Mouse (Mus musculus): Measurements from ENCODE around the gene Tnfsf15. TPM values are rescaled to one million over a fixed set of nuclear protein-coding genes. Genes with fewer than 3 reads are reported as not detected.

Tnfsf15 gene
- 0.04 TPM in 1 of 2 replicates, not detected in the other for polyA plus RNA-seq (2014; fragmentation: Nextera tagmentation; extraction: Ambion mirVana)

GRCm38 (mm10) chr4:63744693-63745171 is at the start of gene Tnfsf15:
Tnfsf15 (minus strand) TSS chr4:63745113.
- H3K4me2 ChIP-seq: no peak within 1 kb of the TSS
- H3K4me1 ChIP-seq (ENCODE audit: control insufficient read depth, insufficient read depth, low read length): no peaks in the 10 kb centered on the region
- no peak within 1 kb of the TSS for H3K4me3 ChIP-seq (ENCODE audit: low read depth, low read length)
- ATAC-seq (replicated peaks; ENCODE audit: insufficient number of reproducible peaks, low FRiP score, low TSS enrichment): no peak; the same call in 1 of the 2 replicates
- H3K9me3 ChIP-seq (replicated peaks; ENCODE audit: control insufficient read depth, low read length): no peaks in the 10 kb centered on the region
- no peak within 1 kb of the TSS for H3K27ac ChIP-seq (ENCODE audit: low read depth, low read length)
- WGBS (ENCODE audit: insufficient replicate concordance): 51% methylated on average over 8 of the region's 8 CpGs
- no peak within 1 kb of the TSS for H3K9ac ChIP-seq (ENCODE audit: low read depth, low read length)
- peaks cover 4% of the 10 kb centered on the region; the same call in 1 of the 2 replicates for H3K27me3 ChIP-seq (ENCODE audit: control insufficient read depth, insufficient read depth, low read length)
- H3K36me3 ChIP-seq (ENCODE audit: control insufficient read depth, insufficient read depth, low read length): no peaks in the 10 kb centered on the region

GRCm38 (mm10) chr4:63792328-63792727 is 47.4 kb upstream of the Tnfsf15 start:
- Histone ChIP-seq H3K27me3 (ENCODE audit: control insufficient read depth, insufficient read depth, low read length) (no peaks in the 10 kb centered on the region), H3K36me3 (ENCODE audit: control insufficient read depth, insufficient read depth, low read length) (no peaks in the 10 kb centered on the region), H3K4me3 (ENCODE audit: low read depth, low read length) (no peak overlapping the region), H3K27ac (ENCODE audit: low read depth, low read length) (no peak overlapping the region), H3K9ac (ENCODE audit: low read depth, low read length) (no peak overlapping the region), H3K4me1 (ENCODE audit: control insufficient read depth, insufficient read depth, low read length) (no peaks in the 10 kb centered on the region), H3K4me2 (no peak overlapping the region), H3K9me3 (replicated peaks; ENCODE audit: control insufficient read depth, low read length) (no peaks in the 10 kb centered on the region)
- WGBS (ENCODE audit: insufficient replicate concordance): 86% methylated on average over 3 of the region's 3 CpGs
- ATAC-seq (replicated peaks; ENCODE audit: insufficient number of reproducible peaks, low FRiP score, low TSS enrichment): no peak

GRCm38 (mm10) chr4:63785466-63785865 is 40.6 kb upstream of the Tnfsf15 start:
- Histone ChIP-seq H3K27me3 (ENCODE audit: control insufficient read depth, insufficient read depth, low read length) (no peaks in the 10 kb centered on the region), H3K9ac (ENCODE audit: low read depth, low read length) (no peak overlapping the region), H3K4me2 (no peak overlapping the region), H3K4me1 (ENCODE audit: control insufficient read depth, insufficient read depth, low read length) (no peaks in the 10 kb centered on the region), H3K36me3 (ENCODE audit: control insufficient read depth, insufficient read depth, low read length) (no peaks in the 10 kb centered on the region), H3K9me3 (replicated peaks; ENCODE audit: control insufficient read depth, low read length) (no peaks in the 10 kb centered on the region), H3K4me3 (ENCODE audit: low read depth, low read length) (no peak overlapping the region), H3K27ac (ENCODE audit: low read depth, low read length) (no peak overlapping the region)
- ATAC-seq (replicated peaks; ENCODE audit: insufficient number of reproducible peaks, low FRiP score, low TSS enrichment): no peak
- WGBS (ENCODE audit: insufficient replicate concordance): 54% methylated on average over 2 of the region's 2 CpGs

- no peaks in the 10 kb centered on the region for H3K36me3 ChIP-seq (ENCODE audit: control insufficient read depth, insufficient read depth, low read length)
- H3K27me3 ChIP-seq (ENCODE audit: control insufficient read depth, insufficient read depth, low read length): no peaks in the 10 kb centered on the region
- 71% methylated on average over 5 of the region's 5 CpGs for WGBS (ENCODE audit: insufficient replicate concordance)
- H3K4me1 ChIP-seq (ENCODE audit: control insufficient read depth, insufficient read depth, low read length): no peaks in the 10 kb centered on the region
- no peaks in the 10 kb centered on the region for H3K9me3 ChIP-seq (replicated peaks; ENCODE audit: control insufficient read depth, low read length)
- H3K9ac ChIP-seq (ENCODE audit: low read depth, low read length): no peak overlapping the region
- no peak overlapping the region for H3K27ac ChIP-seq (ENCODE audit: low read depth, low read length)
- ATAC-seq (replicated peaks; ENCODE audit: insufficient number of reproducible peaks, low FRiP score, low TSS enrichment): no peak
- no peak overlapping the region for H3K4me2 ChIP-seq
- H3K4me3 ChIP-seq (ENCODE audit: low read depth, low read length): no peak overlapping the region
Observed at GRCm38 (mm10) chr4:63783826-63784225, 38.9 kb upstream of the Tnfsf15 start.

GRCm38 (mm10) chr4:63782970-63783613 is 38.2 kb upstream of the Tnfsf15 start:
- 80% methylated on average over 7 of the region's 7 CpGs for WGBS (ENCODE audit: insufficient replicate concordance)
- Histone ChIP-seq H3K36me3 (ENCODE audit: control insufficient read depth, insufficient read depth, low read length) (no peaks in the 10 kb centered on the region), H3K4me1 (ENCODE audit: control insufficient read depth, insufficient read depth, low read length) (no peaks in the 10 kb centered on the region), H3K4me3 (ENCODE audit: low read depth, low read length) (no peak overlapping the region), H3K4me2 (no peak overlapping the region), H3K27me3 (ENCODE audit: control insufficient read depth, insufficient read depth, low read length) (no peaks in the 10 kb centered on the region), H3K9me3 (replicated peaks; ENCODE audit: control insufficient read depth, low read length) (no peaks in the 10 kb centered on the region), H3K9ac (ENCODE audit: low read depth, low read length) (no peak overlapping the region), H3K27ac (ENCODE audit: low read depth, low read length) (no peak overlapping the region)
- no peak for ATAC-seq (replicated peaks; ENCODE audit: insufficient number of reproducible peaks, low FRiP score, low TSS enrichment)

- no peak overlapping the region for H3K4me2 ChIP-seq
- no peaks in the 10 kb centered on the region for H3K4me1 ChIP-seq (ENCODE audit: control insufficient read depth, insufficient read depth, low read length)
- no peak for ATAC-seq (replicated peaks; ENCODE audit: insufficient number of reproducible peaks, low FRiP score, low TSS enrichment)
- no peak overlapping the region for H3K9ac ChIP-seq (ENCODE audit: low read depth, low read length)
- no peak overlapping the region for H3K27ac ChIP-seq (ENCODE audit: low read depth, low read length)
- no peaks in the 10 kb centered on the region for H3K27me3 ChIP-seq (ENCODE audit: control insufficient read depth, insufficient read depth, low read length)
- H3K36me3 ChIP-seq (ENCODE audit: control insufficient read depth, insufficient read depth, low read length): no peaks in the 10 kb centered on the region
- no peaks in the 10 kb centered on the region for H3K9me3 ChIP-seq (replicated peaks; ENCODE audit: control insufficient read depth, low read length)
- WGBS (ENCODE audit: insufficient replicate concordance): 82% methylated on average over 8 of the region's 8 CpGs
- H3K4me3 ChIP-seq (ENCODE audit: low read depth, low read length): no peak overlapping the region
Observed at GRCm38 (mm10) chr4:63777223-63777622, 32.3 kb upstream of the Tnfsf15 start.

- WGBS (ENCODE audit: insufficient replicate concordance): 65% methylated on average over 8 of the region's 8 CpGs
- no peak overlapping the region for H3K9ac ChIP-seq (ENCODE audit: low read depth, low read length)
- H3K27me3 ChIP-seq (ENCODE audit: control insufficient read depth, insufficient read depth, low read length): no peaks in the 10 kb centered on the region
- no peak for ATAC-seq (replicated peaks; ENCODE audit: insufficient number of reproducible peaks, low FRiP score, low TSS enrichment)
- H3K4me1 ChIP-seq (ENCODE audit: control insufficient read depth, insufficient read depth, low read length): no peaks in the 10 kb centered on the region
- H3K36me3 ChIP-seq (ENCODE audit: control insufficient read depth, insufficient read depth, low read length): no peaks in the 10 kb centered on the region
- H3K4me3 ChIP-seq (ENCODE audit: low read depth, low read length): no peak overlapping the region
- H3K27ac ChIP-seq (ENCODE audit: low read depth, low read length): no peak overlapping the region
- H3K9me3 ChIP-seq (replicated peaks; ENCODE audit: control insufficient read depth, low read length): no peaks in the 10 kb centered on the region
- H3K4me2 ChIP-seq: no peak overlapping the region
Observed at GRCm38 (mm10) chr4:63773306-63774090, 28.6 kb upstream of the Tnfsf15 start.

- no peak overlapping the region for H3K4me2 ChIP-seq
- no peaks in the 10 kb centered on the region for H3K4me1 ChIP-seq (ENCODE audit: control insufficient read depth, insufficient read depth, low read length)
- H3K36me3 ChIP-seq (ENCODE audit: control insufficient read depth, insufficient read depth, low read length): no peaks in the 10 kb centered on the region
- 72% methylated on average over 2 of the region's 2 CpGs for WGBS (ENCODE audit: insufficient replicate concordance)
- no peak for ATAC-seq (replicated peaks; ENCODE audit: insufficient number of reproducible peaks, low FRiP score, low TSS enrichment)
- no peaks in the 10 kb centered on the region for H3K27me3 ChIP-seq (ENCODE audit: control insufficient read depth, insufficient read depth, low read length)
- H3K9me3 ChIP-seq (replicated peaks; ENCODE audit: control insufficient read depth, low read length): no peaks in the 10 kb centered on the region
- no peak overlapping the region for H3K9ac ChIP-seq (ENCODE audit: low read depth, low read length)
- H3K4me3 ChIP-seq (ENCODE audit: low read depth, low read length): no peak overlapping the region
- H3K27ac ChIP-seq (ENCODE audit: low read depth, low read length): no peak overlapping the region
Observed at GRCm38 (mm10) chr4:63772514-63772913, 27.6 kb upstream of the Tnfsf15 start.

Measured in heart, embryonic 11.5 days (tissue).